Mouse (Mus musculus) neural tube, embryonic 14.5 days (tissue): ENCODE results near the gene Gfi1b. TPM values are rescaled to one million over a fixed set of nuclear protein-coding genes. Genes with fewer than 3 reads are reported as not detected.

ENCODE experiments used
- ATAC-seq: fragments of 200-750 bp; cut with Nextera tagmentation; 2 replicates; pipeline ENCODE4 v1.8.0; 2017; ENCODE audit warnings: low read depth, mild to moderate bottlenecking, moderate TSS enrichment, moderate library complexity
- H3K27ac ChIP-seq: fragments of 300-500 bp; sonication (generic); 2 replicates; pipeline ENCODE4 v1.5.1; 2014; ENCODE audit warnings: low read depth, mild to moderate bottlenecking, control low read depth, low read length, moderate library complexity, mixed read lengths
- H3K27me3 ChIP-seq: fragments of 300-500 bp; sonication (generic); 2 replicates; pipeline ENCODE4 v1.6.1; 2014; ENCODE audit warnings: low read length; ENCODE audit not compliant: control insufficient read depth, insufficient read depth
- H3K36me3 ChIP-seq: fragments of 300-500 bp; sonication (generic); 2 replicates; pipeline ENCODE4 v1.6.1; 2014; ENCODE audit warnings: low read length, mixed read lengths; ENCODE audit not compliant: control insufficient read depth, insufficient read depth
- H3K4me1 ChIP-seq: fragments of 300-500 bp; sonication (generic); 2 replicates; pipeline ENCODE4 v1.6.1; 2014; ENCODE audit warnings: low read length; ENCODE audit not compliant: control insufficient read depth, insufficient read depth
- H3K4me2 ChIP-seq: fragments of 300-500 bp; sonication (generic); 2 replicates; pipeline ENCODE4 v1.6.1; 2014; ENCODE audit warnings: mild to moderate bottlenecking, low read depth, low read length, control low read depth
- H3K4me3 ChIP-seq: fragments of 300-500 bp; sonication (generic); 2 replicates; pipeline ENCODE4 v1.5.1; 2014; ENCODE audit warnings: low read depth, low read length, control low read depth, mixed read lengths
- H3K9ac ChIP-seq: fragments of 300-500 bp; sonication (generic); replicated peaks from 2 replicates; pipeline ENCODE4 v1.6.1; 2014; ENCODE audit warnings: low read depth, mild to moderate bottlenecking, control low read depth, low read length, mixed read lengths
- H3K9me3 ChIP-seq: fragments of 300-500 bp; sonication (generic); 2 replicates; pipeline ENCODE4 v1.6.1; 2016; ENCODE audit warnings: low read length; ENCODE audit not compliant: control insufficient read depth
- WGBS: fragments of 180-500 bp; shearing (Covaris S2); extraction: QIAGEN DNeasy Blood & Tissue Kit; methylation state at CpG from one replicate; pipeline ENCODE4 v1.1.7; 2014; 5-methylcytosine and 5-hydroxymethylcytosine counted together
- polyA plus RNA-seq: library from polyadenylated mRNA; unstranded; fragments of >200 nt; fragmentation: Nextera tagmentation; extraction: Ambion mirVana; gene quantifications from 2 replicates; pipeline ENCODE4 v1.2.1, GENCODE M21; 2014

The Gfi1b gene
- polyA plus RNA-seq, 1 experiment from 2014 or later = not detected

DNA sequence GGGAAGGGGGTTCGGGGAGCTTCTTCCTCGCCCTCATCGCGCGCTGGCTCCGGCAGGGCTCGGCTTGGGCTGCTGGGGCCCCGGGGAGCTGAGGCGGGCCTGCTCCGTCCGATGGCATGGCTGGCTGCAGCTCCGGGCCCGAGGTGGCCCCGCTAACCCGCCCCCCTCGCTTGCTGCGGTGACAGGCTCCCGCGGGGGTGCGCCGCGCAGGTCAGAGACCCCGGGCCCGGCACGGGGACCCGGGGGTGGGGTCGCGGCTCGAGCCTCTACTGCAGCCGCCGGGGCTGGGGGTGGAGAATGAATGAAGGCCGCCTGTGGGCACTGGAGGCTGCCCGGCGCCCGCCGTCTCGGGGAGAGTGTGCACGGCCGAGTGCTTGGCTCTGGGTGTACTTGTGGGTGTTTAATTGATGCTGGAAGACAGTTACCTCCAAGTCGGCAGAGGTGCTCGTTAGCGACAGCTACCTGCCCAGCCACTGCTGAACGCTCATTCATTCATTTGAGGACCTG lies 19.7 kb upstream of the Gfi1b start:
- peaks cover 13% of the 10 kb centered on the region for H3K4me1 ChIP-seq
- peak overlapping the region; percentile 87 for H3K27ac ChIP-seq
- peak overlapping the region; percentile 77 for H3K4me2 ChIP-seq
- peak overlapping the region; percentile 97 for H3K4me3 ChIP-seq
- ATAC-seq = peak; percentile 63
- no peaks in the 10 kb centered on the region for H3K9me3 ChIP-seq
- no peaks in the 10 kb centered on the region for H3K36me3 ChIP-seq
- no peaks in the 10 kb centered on the region for H3K27me3 ChIP-seq
- 0% methylated on average over 42 of the region's 43 CpGs for WGBS
- H3K9ac ChIP-seq = peak overlapping the region; percentile 91

DNA sequence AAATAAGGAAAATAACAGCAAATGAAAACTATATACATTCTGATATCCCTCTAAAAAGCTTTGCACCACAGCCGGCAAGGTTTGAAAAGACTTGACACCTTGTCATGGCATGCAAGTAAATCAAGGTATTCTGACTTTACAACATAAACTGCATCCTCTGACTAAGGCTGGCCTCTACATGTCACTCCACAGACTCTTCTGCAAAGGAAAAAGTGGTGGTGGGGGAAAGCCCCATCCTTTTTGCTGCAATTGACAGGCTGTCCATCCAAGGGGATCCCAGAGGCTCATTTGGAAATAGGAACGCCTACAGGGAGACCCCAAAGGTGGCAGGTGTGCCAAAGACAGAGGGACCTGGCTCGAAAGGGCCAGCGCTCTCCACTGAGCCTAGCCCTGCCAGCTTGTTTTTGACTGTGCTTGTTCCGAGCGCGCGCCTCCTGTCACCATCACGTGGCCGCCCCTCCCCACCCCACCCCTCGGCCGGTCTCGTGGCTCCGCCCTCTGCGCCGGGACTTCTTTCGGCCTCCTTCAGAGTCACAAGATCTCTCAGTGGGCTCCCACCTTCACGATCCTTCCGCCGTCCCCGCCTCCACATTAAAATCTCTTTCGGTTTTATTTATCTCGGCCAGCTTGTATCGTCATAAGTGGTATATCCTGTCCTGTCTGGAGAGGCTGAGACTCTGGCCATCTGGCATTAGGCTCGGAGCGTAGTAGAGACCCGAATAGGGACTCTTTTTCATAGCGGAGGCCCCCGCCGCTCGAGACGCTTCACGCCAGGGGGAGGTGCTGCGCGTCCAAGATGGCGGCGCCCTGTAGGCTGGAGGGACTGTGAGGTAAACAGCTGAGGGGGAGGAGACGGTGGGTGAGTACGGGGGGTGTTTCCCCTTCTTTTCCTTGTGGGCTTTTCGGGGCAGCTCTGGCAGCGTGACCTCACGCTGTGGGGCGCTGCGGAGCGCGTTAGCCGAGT lies 19.0 kb upstream of the Gfi1b start, which contains the start of gene Tsc1:
Gene Tsc1, plus strand, starts transcription at position 768 of the 964 bp plus-strand sequence.
- Histone ChIP-seq H3K36me3 (no peaks in the 10 kb centered on the region), H3K4me1 (peaks cover 13% of the 10 kb centered on the region), H3K27me3 (no peaks in the 10 kb centered on the region), H3K4me3 (peak within 1 kb of the TSS; percentile 97), H3K9me3 (no peaks in the 10 kb centered on the region), H3K27ac (peak within 1 kb of the TSS; percentile 87), H3K9ac (peak within 1 kb of the TSS; percentile 91), H3K4me2 (peak within 1 kb of the TSS; percentile 77)
- WGBS = 2% methylated on average over 40 of the region's 47 CpGs
- ATAC-seq = peak; percentile 95

DNA sequence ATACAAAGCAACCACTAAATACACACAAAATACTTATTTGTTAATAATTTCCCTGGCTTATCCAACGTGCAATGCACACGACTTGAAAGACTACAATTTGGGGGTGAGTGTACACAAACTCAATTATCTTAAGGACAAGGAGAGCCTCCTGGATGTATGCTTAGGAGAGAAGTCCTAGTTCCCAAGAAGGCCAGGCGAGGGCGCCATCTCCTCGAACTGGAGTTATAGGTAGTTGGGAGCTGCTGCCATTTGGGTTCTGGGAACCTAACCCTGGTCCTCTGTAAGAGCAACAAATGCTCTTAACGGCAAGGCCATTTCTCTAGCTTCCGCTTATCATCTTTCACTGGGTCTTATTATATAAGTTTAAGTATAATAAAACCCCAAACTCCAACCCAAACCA lies 18.0 kb upstream of the Gfi1b start:
- no peak overlapping the region for H3K27ac ChIP-seq
- ATAC-seq = no peak
- H3K27me3 ChIP-seq = no peaks in the 10 kb centered on the region
- no peak overlapping the region for H3K4me2 ChIP-seq
- H3K9ac ChIP-seq = no peak overlapping the region
- peaks cover 13% of the 10 kb centered on the region for H3K4me1 ChIP-seq
- no peaks in the 10 kb centered on the region for H3K9me3 ChIP-seq
- WGBS = 55% methylated on average over 7 of the region's 7 CpGs
- H3K36me3 ChIP-seq = no peaks in the 10 kb centered on the region
- H3K4me3 ChIP-seq = no peak overlapping the region

DNA sequence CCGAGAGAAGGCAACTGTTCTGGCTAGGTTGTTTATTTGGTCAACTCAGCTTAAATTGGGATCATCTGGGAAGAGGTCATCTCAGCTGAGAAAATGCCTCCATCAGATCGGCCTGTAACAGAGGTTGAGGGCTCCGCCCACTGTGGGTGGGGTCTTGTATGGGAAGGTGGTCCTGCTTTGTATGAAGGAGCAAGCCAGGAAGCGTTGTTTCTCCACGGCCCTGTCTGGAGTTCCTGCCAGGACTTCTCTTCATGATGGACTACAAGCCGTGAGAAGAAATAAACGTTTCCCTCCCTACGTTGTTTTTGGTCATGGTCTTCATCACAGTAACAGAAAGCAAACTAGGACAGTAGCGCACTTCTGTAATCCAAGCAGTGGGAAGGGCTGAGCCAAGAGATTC lies 17.1 kb upstream of the Gfi1b start:
- Histone ChIP-seq H3K36me3 (no peaks in the 10 kb centered on the region), H3K9ac (no peak overlapping the region), H3K9me3 (no peaks in the 10 kb centered on the region), H3K27me3 (no peaks in the 10 kb centered on the region), H3K4me3 (no peak overlapping the region), H3K27ac (no peak overlapping the region), H3K4me2 (peak overlapping the region; percentile 24; the same call in 1 of the 2 replicates), H3K4me1 (peaks cover 13% of the 10 kb centered on the region)
- no peak for ATAC-seq
- whole genome bisulfite sequencing = 5% methylated on average over 9 of the region's 9 CpGs

DNA sequence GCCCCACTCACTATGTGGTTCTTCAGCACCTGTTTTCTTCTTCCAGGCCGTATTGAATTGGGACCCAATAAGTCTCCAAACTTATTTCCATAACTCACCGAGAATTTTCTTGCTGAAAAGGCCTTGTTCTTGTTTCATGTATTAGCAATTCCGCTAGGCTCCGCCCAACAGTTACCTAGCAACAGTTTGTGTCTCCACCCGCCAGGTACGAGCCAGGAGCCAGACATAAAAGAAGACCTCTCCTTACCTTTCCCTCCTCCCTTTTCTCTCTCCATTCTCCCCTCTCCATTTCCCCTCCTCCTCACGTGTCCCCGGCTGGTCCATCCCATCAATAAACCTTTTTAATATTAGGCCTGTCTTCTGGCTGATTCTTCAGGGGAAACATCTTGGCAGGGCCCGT lies 16.6 kb upstream of the Gfi1b start:
- 17% methylated on average over 9 of the region's 9 CpGs for WGBS
- Histone ChIP-seq H3K9ac (no peak overlapping the region), H3K27me3 (no peaks in the 10 kb centered on the region), H3K4me1 (peaks cover 11% of the 10 kb centered on the region), H3K4me3 (no peak overlapping the region), H3K36me3 (no peaks in the 10 kb centered on the region), H3K4me2 (peak overlapping the region; percentile 24; the same call in 1 of the 2 replicates), H3K9me3 (no peaks in the 10 kb centered on the region), H3K27ac (no peak overlapping the region)
- ATAC-seq = no peak

DNA sequence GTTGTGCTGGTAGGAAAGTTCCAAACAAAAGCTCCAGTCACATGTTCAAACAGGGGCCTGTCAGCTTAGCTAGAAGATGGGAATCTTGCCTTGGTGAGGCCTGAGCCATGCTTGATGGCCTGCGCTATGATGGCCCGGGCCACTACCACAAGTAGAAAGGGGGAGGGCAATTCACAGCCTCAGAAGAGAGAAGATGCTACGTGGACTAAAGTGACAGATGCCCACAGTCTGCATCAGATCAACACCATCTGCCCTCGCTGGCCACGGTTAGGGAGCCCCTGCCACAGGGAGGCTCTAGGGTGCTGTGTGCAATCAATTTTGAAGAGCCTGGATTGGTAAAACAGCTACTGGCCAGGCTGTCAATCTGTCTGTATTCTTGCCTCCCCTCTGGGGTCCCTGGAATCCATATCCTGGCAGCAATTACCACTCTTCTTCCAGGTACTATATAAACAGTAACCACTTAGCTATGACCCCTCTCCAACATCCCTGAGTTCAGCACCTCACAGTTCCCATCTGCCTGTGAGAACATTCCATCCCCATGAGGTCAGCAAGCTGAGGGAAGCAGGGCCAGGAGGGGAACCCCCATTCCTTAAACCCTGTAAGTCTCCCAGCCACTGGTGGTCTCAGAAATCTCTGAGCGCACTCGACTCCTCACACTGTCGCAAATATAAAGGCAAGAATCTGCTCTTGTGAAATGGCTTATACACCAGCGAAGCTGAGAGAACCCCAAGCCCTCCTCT lies 15.5 kb upstream of the Gfi1b start:
- no peak overlapping the region for H3K9ac ChIP-seq
- ATAC-seq = no peak
- no peaks in the 10 kb centered on the region for H3K27me3 ChIP-seq
- no peaks in the 10 kb centered on the region for H3K9me3 ChIP-seq
- H3K27ac ChIP-seq = no peak overlapping the region
- 0 out of 2 replicates have a peak, but pooled peaks cover 3% of the 10 kb centered on the region for H3K4me1 ChIP-seq
- H3K4me2 ChIP-seq = no peak overlapping the region
- no peak overlapping the region for H3K4me3 ChIP-seq
- 82% methylated on average over 9 of the region's 9 CpGs for WGBS
- H3K36me3 ChIP-seq = no peaks in the 10 kb centered on the region

DNA sequence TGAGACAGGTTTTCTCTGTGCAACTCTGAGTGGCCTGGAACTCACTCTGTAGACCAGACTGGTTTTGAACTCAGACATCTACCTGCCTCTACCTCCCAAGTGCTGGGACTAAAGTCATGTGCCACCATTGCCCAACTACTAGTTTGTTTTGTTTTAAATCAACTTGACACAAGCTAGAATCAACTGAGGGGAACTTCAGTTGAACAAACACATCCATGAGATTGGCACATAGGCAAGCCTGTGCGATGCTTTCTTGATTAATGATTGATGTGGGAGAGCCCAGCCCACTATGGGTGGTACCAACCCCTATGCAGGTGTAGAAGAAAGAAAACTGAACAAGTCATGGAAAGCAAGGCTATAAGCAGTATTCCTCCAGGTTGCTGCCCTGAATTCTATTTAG lies 13.4 kb upstream of the Gfi1b start:
- ATAC-seq = no peak
- Histone ChIP-seq H3K9me3 (no peaks in the 10 kb centered on the region), H3K36me3 (no peaks in the 10 kb centered on the region), H3K4me3 (no peak overlapping the region), H3K4me1 (no peaks in the 10 kb centered on the region), H3K27ac (no peak overlapping the region), H3K9ac (no peak overlapping the region), H3K27me3 (no peaks in the 10 kb centered on the region), H3K4me2 (no peak overlapping the region)
- 95% methylated on average over 1 of the region's 1 CpGs for WGBS

DNA sequence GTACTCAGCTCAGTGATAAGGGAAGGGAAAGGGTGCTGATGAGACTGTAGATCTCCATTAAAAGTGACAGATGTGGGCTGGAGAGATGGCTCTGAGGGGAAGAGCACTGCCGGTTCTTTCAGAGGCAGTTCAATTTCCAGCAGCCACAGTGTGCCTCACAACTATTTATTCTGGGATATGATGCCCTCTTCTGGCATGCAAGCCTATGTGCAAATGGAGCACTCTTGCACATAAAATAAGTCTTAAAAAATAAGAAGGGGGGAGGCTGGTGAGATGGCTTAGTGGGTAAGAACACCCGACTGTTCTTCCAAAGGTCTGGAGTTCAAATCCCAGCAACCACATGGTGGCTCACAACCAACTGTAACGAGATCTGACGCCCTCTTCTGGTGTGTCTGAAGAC lies 11.4 kb upstream of the Gfi1b start:
- H3K27ac ChIP-seq = no peak overlapping the region
- H3K9ac ChIP-seq = no peak overlapping the region
- H3K4me1 ChIP-seq = peaks cover 5% of the 10 kb centered on the region; the same call in 1 of the 2 replicates
- H3K4me3 ChIP-seq = no peak overlapping the region
- no peaks in the 10 kb centered on the region for H3K36me3 ChIP-seq
- 55% methylated on average over 4 of the region's 4 CpGs for WGBS
- no peak for ATAC-seq
- no peaks in the 10 kb centered on the region for H3K27me3 ChIP-seq
- no peak overlapping the region for H3K4me2 ChIP-seq
- H3K9me3 ChIP-seq = no peaks in the 10 kb centered on the region
